Mouse (Mus musculus) common myeloid progenitor, adult 5-6 weeks (primary cell): ENCODE measurements at regions not wholly inside any gene's neighbourhood (a gene's known extent, or its start where the extent isn't known, plus 50 kb on each side); places are given as distances from the start of the nearest gene placed in this dataset.

ENCODE experiments used
- ATAC-seq: replicated peaks from 2 replicates; pipeline ENCODE4 v1.8.0; 2016; ENCODE audit warnings: low read depth, mild to moderate bottlenecking, moderate TSS enrichment, inconsistent platforms; ENCODE audit not compliant: poor library complexity, severe bottlenecking

DNA sequence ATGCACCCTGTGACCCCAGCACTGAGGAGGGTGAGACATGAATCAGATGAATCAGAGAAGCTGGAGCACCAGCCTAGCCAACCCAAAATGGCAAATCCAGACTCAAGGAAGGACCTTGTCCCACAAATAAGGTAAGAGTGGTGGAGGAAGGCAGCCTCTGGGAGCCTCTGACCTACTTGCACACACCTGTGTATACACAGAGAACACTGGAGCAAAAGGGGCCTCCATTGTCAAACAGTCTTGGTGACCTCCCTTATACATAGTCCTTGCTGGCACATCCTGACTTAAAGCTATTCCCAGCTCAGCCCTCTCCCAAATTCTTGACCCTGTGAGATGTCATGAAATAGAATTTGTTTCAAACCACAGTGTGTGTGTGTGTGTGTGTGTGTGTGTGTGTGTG is 57.1 kb downstream of the Inhbb start:
- no peak for ATAC-seq

DNA sequence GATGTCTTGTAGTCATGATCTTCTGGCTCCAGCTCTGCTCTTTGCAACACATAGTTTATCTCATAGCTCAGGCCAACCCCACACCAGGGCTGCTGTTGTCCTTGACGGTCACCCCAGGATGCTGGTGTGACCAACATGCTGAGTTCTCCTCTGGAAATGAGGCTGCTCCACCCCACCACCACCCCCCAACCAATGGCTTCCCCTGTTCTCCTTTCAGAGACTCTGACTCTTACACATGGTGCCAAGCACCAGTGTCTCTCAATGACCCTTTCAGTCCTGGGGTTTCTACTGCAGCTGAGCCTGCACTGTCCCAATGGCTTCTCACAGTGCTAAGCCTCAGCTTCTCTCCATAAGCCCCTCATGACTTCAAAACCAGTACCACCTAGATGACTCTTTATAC is 64.0 kb downstream of the Inhbb start:
- no peak for ATAC-seq

DNA sequence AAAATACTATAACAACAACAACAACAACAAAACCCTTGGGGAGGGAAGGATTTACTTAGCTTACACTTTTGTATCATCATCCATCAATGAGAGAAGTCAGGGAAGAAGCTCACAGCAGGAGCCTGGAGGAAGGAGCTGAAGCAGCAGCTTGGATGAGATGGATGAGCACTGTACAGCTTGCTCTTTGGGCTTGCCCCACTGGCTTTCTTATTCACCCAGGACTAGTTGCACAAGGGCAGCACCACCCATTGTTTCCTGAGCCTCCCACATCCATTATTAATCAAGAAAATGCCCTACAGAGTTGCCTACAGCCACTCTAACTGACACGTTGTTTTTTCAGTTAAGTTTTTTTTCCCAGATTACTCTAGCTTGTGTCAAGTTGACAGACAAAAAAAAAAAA is 65.1 kb downstream of the Inhbb start:
- no peak for ATAC-seq

DNA sequence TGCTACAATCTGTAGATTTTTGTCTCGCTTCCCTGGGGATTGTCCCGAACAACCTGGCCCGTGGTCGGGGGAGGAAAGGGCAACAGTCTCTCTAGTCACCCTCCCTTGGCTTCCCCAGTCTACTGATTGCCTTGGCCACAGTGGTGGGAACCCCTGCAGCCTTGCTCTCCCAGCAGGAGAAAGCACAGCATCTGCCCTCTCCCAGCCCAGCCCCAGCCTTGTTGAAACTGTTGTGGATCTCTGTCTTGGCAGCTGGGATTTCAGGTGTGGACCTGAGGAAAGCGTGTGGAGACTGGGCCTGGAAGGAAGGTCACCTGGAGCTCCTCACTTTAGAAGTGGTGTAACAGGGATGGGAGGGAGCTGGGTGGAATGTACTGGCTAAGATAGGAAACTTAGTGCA is 66.6 kb downstream of the Inhbb start:
- ATAC-seq, result no peak

GRCm38 (mm10) chr1:119351567-119351966 is 70.5 kb downstream of the Inhbb start:
- no peak for ATAC-seq

GRCm38 (mm10) chr1:119350846-119351245 is 71.2 kb downstream of the Inhbb start:
- ATAC-seq, result no peak

GRCm38 (mm10) chr1:119350296-119350695 is 71.8 kb downstream of the Inhbb start:
- ATAC-seq, result no peak

GRCm38 (mm10) chr1:119348456-119349208 is 73.4 kb downstream of the Inhbb start:
- no peak for ATAC-seq

GRCm38 (mm10) chr1:119347749-119348148 is 74.3 kb downstream of the Inhbb start:
- ATAC-seq, result no peak

DNA sequence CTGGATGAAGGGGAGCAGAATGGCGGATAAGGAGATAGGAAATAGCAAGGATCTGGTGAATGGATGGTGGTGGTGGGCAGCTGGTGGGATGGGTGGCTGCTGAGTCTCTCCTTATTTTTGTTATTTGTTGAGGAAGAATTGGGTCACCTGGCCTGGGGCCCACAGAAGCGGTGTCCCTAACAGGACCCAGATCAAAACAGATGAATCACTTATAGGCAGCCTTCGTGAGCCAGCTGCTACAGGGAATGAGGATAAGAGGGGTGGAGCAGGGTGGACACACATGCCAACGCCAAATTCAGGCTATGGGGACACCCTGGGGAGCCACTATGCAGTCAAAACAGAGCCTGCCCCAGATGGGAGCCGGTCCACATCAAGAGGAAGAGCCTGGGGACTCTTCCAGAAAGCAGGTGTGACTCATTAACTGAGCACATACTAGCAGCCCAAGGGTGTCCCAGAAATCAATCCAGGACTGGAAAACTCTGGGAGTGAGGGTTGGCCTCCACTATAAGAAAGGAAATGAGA is 75.4 kb downstream of the Inhbb start:
- no peak for ATAC-seq

DNA sequence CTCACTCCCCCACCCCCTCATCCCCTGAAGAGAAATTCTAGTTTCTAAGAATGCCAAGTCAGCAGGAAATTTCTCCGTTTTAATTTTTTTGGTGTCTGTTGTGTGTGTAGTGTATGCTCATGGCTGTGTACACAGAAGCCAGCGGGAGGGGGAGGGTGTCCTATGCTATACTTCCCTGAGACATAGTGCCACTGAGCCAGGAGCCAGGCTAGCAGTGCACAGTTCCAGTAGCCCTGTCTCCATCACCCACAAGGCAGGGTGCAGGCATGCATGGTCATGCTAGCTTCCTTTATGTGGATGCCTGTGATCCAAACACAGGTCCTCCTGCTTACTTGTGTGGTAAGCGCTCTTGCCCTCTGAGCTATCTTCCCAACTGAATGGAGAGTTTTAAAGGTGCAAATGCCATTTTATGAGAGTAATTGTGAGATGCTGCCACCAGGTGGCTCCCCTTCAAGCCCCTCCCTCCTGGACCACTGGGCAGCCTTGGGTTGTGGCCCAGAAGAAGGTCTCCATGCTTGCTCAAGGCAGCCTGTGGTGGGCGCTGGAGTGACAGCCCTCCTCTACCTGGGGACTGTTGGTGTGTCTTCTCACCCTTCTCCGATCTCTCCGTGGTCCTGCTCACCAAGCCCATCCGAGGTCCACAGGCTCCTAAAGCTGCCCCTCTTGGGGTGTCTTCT is 76.8 kb downstream of the Inhbb start:
- no peak for ATAC-seq

GRCm38 (mm10) chr1:119344046-119344445 is 78.0 kb downstream of the Inhbb start:
- no peak for ATAC-seq

GRCm38 (mm10) chr1:119335171-119335570 is 86.9 kb downstream of the Inhbb start:
- ATAC-seq, result no peak

DNA sequence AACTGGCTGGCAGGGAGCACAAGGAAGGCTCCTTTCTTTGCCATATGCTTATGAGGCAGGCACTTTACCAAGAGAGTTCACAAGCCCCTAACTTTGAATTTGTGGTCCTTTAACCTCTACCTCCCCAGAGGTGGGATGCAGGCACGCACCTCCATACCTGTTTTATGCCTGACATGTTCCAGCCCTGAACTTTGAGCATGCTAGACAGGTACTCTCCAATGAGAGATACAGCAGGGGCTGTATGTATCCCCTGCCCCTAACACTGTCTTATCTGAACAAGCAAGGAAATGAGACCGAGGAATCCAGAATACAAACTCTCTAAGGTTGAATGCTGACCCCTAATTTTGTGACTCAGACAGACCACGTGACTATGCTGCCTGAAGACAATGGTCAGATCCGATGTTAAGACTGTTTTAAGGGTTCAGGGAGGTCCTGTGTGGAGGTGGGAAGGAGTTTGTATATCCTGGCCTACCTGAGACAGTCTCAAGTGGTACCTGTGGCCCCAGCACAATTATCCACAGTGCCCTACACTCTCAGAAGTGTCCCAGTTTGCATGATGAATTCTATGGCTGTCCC is 91.2 kb downstream of the Inhbb start:
- no peak for ATAC-seq

DNA sequence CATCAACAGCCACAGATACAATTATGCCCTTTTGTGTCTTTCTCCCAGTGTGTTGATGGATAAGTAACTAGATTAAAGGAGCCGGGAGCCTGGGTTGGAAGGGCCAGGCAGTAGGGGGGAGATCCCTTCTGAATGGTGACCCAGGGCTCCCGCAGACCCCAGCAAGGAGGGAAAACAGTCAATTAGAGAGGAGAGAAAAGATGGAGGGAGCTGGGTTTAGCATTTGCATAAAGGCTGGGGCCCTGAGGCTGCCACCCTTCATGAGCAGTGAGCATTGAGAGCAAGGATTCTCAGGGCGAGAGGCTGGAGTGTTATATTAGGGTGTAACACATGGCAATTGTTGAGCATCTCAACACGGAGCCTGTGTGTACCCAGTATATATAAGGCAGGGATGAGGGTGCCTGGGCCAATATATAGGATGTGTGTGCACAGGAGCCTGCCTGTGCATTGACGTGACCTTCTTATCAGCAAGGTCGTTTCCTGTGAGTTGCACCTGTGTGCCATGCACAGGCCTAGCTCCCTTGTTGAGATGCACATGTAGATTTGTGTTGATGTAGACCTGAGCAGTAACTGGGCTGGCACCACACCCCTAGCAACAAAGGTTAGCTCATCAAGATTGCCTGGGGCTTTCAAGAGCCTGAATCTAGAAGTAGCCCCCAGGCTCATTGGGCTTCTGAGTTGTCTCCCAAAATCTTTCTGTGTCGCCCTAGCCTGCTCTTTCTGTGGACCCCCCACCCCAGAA is 92.2 kb downstream of the Inhbb start:
- no peak for ATAC-seq

DNA sequence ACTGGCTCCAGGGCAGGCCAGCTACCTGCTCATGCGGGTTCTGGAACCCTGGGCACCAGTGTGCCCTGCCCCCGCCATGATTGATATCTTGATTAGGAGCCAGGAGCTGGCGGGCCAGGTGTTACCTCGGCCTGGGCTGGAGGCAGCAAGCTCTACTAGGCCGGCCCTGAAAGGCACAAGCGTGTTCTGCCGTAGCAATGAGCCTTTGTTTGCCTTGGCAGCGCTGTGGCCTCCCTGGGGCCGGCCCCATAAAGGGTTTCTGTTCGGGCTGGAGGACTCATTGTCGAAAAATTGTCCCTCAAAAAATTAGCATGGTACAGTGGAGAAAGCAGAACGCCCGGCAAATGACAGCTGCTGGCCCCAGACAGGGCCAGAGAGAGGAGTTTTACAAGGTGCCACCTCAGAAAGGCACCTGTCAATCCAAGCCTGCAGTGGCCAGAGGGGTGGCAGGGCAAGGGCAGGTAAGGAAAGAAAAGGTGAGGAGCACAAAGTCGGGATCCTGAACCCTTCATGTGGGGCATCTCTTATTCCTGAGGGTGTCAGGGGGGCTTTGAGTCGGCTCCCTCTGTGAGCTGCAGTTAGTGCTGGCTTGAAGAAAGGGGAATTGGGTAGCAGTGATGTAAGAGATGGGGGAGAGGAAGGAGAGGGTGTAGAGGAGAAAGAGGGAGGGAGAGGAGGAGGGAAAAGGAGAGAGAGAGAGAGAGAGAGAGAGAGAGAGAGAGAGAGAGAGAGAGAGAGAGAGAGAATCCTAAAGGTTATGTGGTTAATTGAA is 92.9 kb downstream of the Inhbb start:
- no peak for ATAC-seq

DNA sequence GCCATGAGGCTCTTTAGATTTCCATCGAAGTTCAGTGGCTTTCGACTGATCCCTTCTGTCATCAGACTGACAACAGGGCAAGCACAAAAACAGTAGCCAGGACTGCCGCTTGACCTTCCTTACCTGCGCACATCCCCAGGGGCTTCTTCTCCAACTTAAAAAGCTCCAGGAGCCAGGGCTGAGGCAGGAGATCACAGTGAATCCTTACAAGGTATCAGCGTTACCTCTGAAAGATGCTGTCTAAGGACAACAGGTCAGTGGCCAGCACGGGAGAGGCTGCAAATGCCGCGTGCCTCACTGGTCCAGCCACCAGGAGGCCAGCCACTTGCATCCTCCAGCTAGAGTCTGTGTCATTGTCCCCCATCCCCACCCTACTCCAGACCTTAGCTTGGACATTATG is 97.5 kb downstream of the Inhbb start:
- ATAC-seq, result no peak

DNA sequence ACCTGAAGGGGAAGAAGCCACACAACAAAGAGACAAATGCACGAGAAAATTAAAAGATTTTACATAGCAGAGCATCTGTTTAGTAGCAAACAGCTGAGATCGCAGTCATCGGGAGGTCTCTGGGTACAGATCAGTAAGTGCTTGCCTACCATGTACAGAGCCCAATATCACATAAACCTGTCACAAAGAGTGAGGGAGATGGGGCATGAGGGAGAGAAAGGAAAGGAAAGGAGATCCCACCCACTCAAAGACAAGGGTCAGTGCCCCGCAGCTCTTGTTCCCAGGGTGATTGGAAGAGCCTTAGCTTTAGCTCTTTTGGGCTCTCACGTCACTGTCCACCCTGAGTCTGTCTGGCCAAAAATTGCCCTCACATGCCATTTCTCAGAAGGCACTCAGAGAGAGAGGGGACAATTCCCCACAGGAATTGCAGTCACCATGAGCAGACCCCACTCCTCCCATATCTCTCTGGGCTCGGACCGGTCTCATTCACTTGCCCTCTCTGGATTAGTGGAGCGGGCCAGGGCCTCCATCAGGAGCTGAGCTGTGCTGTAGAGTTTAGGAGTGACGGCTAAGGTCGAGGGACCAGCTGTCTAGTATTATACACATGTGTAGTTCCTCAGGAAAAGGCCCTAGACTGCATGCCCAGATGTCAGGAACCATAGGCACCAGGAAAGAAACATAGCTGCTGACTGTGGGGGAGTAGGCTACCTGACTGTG is 99.6 kb downstream of the Inhbb start:
- ATAC-seq, result no peak

DNA sequence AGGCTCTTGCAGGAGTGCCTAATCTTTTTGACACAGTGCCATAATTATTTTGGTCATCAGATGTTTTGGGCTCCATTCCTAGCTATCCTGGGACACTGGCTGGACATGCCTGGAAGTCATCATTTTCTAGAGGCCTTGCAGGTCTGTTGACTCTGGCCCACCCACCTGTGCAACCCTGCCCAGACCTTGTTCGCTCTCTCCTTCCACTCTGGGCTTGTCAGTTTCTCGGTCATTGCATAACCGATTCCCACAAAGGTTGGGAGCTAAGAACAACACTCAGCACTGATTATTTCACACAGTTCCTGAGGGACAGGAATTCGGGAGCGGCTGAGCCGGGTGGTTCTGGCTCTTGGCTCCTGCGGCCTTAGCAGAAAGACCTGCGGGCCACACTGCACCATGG is 100.2 kb downstream of the Inhbb start:
- no peak for ATAC-seq
